Mouse (Mus musculus) layer of hippocampus, adult 18-20 months (tissue): ENCODE results near the gene Atp6v1c2. TPM values are rescaled to one million over a fixed set of nuclear protein-coding genes. Genes with fewer than 3 reads are reported as not detected.
A peak's percentile ranks its signal among the peaks of the same experiment; 100 is the strongest.

Experiments
- DNase-seq, 2 experiments: peaks; one replicate each; pipeline ENCODE4 v3.0.0; 2022; ENCODE audit warnings: low spot score in 2 of 2
- microRNA-seq, 2 experiments: library from miRNA; unstranded; fragments of <30 nt; microRNA quantifications; one replicate each; pipeline ENCODE4 v1.2.0; 2021
- total RNA-seq, 2 experiments: library from RNA; stranded (reverse); gene quantifications; 2 replicates each; pipeline ENCODE4 v1.2.3; 2021

The Atp6v1c2 gene
- total RNA-seq, 2 experiments from 2014 or later, result 2.9 to 3.4 TPM

DNA sequence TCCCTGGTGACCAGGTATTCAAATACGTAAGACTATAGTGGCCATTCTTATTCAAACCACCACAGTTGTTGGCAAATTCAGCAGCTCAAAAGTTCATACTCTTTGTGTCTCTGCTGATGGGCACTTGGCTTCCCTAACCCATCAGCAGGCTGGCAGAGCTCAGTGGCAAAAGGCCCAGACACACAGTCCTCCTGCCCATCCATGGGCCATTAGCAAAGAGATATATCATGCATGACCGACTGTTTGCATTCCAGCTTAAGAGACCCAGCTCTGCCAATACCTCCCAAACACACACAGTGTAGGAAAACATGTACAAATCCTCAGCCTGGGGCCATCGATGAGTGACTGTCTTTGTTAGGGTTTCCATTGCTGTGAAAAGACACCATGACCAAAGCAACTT lies 68.2 kb downstream of the Atp6v1c2 start:
- no peak for DNase-seq

DNA sequence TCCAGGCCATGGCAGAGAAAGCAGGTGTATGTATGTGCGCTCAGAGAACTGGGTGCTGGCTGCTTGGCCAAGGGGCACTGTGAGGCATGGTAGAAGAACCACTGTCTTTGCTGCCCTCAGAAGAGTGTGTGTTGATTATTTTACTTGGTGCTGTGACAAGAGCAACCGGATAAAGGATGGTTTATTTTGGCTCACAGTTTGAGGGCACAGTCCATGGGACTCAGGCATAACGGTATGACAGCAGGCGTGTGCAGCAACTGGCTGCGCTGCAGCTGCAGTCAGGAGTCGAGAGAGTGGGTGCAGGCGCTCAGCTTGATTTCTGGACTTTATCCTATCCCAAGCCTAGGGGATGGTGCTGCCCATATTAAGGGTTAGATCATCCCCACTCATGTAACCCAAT lies 70.7 kb downstream of the Atp6v1c2 start:
- no peak for DNase-seq

DNA sequence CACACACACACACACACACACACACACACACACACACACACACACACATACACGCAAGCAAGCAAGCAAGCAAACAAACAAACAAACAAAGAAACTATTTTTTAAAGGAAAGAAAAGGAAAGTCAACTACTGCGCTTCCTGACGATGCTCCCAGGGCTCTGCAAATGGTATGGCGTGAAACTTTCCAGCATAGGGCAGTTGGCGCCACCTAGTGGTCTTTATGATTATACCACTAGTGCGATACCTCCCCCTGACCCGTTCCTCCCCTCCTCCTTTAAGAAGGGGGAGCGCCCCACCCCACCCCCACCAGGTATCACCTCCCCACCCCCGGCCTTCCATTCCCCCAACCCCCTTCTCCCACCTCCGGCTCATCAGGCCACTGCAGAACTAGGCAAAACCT lies 72.3 kb downstream of the Atp6v1c2 start:
- DNase-seq, result peak in 1 of 2 experiments; percentile 87

DNA sequence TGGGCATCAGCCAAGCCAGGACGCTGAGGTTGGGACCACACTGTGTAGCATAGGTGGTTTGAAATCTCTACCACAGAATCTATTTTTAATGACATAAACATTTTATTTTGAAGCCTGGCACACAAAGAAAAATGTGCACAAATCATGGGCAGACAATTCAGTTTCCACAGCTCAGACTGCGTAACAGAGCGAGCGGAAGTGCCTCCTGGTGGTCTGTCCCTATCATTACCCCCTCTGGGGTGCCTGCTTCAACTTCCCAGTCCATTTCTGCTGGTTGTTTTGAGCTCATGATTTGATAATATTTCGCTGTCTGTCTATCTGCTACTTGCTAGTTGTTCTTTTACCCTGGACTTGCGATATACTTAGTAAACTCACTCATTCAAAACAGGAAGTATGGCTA lies 73.6 kb downstream of the Atp6v1c2 start:
- DNase-seq, result no peak

DNA sequence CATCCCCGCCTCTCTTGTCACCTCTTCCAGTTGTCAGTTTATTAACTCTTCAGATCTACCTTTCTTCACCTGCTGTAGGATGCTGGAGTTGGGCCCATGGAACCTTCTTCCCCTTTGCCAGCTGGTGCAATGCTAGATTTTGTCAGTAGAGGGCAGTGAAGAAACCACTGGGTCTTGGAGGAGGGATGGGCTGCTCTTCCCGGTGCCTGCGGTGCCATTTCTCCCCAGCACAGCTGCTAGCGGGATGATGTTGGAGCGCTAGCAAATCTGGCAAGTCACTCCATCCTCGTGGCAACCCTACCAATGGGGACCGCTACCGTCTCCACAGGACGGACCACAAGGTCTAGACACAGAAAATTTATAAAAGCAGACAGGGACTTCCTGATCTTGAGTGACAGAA lies 76.1 kb downstream of the Atp6v1c2 start:
- DNase-seq, result peak; percentile 57 to 76

DNA sequence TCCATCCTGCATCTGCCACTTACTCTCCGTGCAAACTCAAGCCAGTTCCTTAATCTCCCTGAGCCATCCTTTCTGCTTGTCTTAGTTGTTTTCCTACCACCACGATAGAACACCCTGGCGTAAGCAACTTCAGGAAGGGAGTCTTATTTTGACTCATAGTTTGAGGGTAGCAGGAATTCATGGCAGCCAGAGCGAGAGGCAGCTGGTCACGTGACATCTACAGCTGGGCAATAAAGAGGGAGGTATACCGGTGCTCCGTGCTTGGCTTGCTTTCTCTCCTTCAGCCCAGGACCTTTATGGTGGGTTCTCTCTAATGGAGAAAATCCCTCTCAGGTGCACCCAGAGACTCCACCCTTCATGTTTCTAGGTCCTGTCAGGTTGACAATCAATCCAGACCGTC lies 78.2 kb downstream of the Atp6v1c2 start:
- no peak for DNase-seq

DNA sequence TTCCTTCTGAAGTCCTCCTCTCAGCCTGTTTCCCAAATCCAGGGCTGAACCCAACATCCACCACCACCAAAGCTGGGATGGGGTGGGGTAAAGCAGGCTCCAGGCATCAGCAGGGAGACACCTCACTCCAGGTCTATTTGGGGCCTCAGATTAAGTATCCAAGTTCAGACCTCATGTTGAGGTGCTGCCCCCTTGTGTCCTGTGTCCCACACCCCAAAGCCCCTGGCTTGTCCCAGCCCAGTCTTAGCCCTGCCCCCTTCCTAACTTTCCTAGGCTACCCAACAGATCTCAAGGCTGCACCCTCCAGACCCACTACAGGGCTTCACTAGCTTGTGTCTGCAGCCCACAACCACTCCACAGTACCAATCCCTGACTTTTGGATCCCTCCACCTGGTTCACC lies 87.1 kb downstream of the Atp6v1c2 start:
- no peak for DNase-seq

DNA sequence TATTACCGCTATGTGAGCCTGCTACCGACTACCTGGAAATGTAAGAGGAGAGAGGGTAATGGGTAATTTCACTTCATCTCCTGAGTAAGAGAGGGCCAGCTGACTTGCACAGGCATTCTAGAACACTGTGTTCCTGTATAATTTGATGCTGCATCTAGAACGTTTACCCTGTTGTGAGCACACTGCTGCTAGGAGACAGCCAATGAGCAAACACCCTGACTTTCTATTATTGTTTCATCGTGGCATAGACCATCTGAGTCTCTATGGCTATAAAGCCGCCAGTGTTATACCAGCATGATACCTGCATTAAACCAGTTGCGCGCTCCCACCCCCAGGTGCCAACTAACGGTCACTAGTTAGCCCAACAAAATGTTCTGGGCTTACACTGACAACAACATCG lies 87.5 kb downstream of the Atp6v1c2 start:
- peak; percentile 50 to 79 for DNase-seq

DNA sequence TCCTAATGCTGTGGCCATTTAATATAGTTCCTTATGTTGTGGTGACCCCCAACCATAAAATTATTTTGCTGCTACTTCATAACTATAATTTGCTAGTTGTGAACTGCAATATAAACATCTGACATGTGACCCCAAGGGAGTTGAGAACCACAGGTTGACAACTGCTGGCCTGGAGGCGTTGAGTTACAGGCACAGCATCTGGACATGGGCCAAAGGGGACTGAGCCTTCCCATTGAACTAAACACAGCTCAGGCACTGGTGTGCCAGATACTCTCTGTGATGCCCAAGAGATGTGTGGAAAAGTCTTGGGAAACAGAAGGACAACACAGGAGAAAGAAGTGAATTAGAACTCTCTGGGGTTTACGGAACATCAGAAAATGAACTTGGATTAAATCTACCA lies 88.1 kb downstream of the Atp6v1c2 start:
- no peak for DNase-seq

DNA sequence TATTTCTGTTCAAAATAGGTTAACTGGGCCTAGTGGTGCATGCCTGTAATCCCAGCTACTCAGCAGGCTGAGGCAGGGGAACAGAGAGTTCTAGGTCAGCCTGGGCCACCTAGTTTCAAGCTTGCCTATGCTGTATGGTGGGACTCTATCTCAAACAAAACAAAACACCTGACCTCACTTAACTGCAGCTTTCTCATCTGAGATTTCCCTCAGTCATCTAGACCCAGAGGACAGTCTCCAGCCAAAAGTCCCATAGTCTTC lies 89.8 kb downstream of the Atp6v1c2 start:
- no peak for DNase-seq

DNA sequence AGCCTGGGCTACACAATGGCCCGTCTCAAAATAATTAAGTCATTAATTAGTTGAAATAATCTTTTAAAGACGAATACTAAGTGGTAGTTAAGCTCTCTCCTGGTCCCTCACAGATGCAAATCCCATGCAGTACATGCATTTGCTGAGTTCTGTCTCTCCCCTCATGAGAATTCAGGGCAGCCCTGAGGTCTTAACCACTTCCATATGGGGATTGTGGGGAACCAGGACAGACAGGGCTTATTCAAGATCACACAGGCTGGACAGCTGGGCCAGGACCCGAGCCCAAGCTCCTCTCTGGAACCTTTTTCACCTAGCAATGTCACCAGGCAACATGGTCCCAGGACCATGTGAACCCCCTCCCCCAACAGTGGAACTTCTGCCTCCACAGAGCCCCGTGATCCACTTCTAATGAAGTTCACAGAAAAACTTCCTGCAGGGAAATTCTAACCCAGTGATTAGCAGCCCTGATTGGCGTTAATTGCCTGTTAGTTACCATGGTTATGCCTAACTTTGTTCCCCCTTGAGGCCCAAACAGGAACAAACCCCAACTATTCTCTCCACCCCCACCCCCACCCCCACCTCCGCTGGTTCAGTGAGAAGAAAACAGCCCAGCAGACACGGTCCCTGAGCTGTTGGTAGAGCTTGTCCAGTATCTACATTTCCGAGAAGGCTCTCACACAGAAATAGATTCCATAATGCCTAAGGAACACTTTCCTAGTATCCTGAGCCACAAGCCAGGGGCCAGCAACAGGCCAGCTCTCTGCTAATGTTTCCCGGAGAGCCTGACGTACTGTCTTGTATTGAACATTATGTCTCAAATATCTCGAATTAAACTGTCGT lies 90.4 kb downstream of the Atp6v1c2 start:
- no peak for DNase-seq

DNA sequence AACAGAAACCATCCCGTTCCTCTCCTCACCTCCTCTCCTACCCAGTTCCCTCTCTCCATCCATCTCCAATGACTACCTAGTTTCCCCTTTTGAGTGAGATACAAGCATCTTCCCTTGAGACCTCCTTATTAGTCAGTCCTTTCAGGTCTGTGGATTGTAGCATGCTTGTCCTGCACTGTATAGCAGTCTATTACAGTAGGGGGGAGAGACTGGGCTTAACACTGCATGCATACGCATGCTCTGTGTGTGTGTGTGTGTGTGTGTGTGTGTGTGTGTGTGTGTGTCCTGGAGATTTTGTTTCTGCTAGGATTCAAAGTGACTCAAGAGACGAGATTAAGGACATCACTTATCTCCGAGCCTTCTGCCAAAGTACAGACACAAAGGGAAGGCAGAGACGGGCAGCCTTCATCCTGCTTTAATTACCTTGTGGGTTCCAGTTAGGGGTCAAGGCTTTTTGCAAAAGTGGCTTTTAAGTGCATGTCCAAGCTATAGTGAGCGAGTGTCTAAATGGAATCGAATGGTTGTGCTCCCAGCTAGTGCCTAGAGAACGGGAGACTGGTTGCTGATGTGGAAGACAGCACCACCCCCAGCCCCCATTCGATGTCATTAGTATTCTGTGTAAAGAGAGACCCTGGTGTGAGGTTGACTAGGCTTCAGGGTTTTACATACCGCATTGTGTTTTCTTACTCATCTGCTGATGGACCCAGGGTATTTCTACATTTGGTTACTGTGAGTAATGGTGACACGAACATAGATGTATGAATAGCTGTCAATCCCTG lies 93.4 kb downstream of the Atp6v1c2 start:
- no peak for DNase-seq

Small RNA genes within 50 kb of the gene (microRNA-seq; reads per million reads assigned to microRNA genes)
- gene Mir3066, result 3.1 to 5.7 reads per million in 2 experiments

Other genes with a start within 250 kb of the Atp6v1c2 start
- 10 to 100 TPM; 41.3 to 53.9 TPM for gene Kcnf1, start 152.5 kb downstream of the Atp6v1c2 start, total RNA-seq
- 100 to 1,000 TPM; 146 to 153 TPM for gene Pdia6, start 62.8 kb downstream of the Atp6v1c2 start, total RNA-seq
- 10 to 100 TPM; 19.5 to 19.7 TPM for gene Nol10, start 19.1 kb upstream of the Atp6v1c2 start, total RNA-seq
- 10 to 100 TPM; 69.0 to 75.1 TPM for gene Odc1, start 215.4 kb upstream of the Atp6v1c2 start, total RNA-seq